Mouse (Mus musculus): ENCODE measurements around the gene Fut4.

- no peak for TF ChIP-seq CTCF (IDR thresholded peaks at IDR 0.05; ENCODE audit: insufficient read depth, low read length)
- peak; percentile 66 for TF ChIP-seq POLR2A (IDR thresholded peaks at IDR 0.05; ENCODE audit: borderline replicate concordance, extremely low read depth, low read depth, low read length)
Measured at GRCm38 (mm10) chr9:14784039-14785002, 32.1 kb upstream of the Fut4 start, which contains the start of the genes Mre11a and Ankrd49.
